Mouse (Mus musculus): ENCODE data around the gene Ogfr. TPM values are rescaled to one million over a fixed set of nuclear protein-coding genes. Genes with fewer than 3 reads are reported as not detected.

Ogfr gene
- total RNA-seq (2023) = 80.1 TPM

GRCm38 (mm10) chr2:180589123-180589831 lies at the start of gene Ogfr:
Ogfr (plus strand) TSS chr2:180589245.

GRCm38 (mm10) chr2:180581002-180581401 lies 8.0 kb upstream of the Ogfr start, which contains the start of gene Mrgbp:
Mrgbp (plus strand) TSS chr2:180581304.

DNA sequence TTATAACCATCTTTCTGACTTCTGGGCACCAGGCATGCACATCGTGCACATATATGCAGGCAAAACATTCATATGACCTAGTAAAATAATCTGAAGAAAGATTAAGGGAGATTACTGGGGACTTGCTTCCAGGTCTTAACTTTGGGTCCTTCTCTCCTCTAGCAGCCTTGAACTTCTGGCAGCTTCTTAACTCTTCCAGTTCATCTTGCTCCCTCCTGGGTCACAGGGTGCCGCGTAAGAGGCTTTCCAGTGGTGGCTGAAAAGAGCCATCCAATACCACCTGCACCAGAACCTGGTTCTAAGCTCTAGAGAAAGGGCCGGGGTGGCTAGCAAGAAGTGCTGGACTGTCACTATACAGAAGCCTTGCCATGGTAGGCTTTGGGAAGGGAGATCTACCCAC lies 8.4 kb downstream of the Ogfr start, which contains the start of gene Col9a3:
Gene Col9a3, plus strand, starts transcription at position 301 of the 400 bp plus-strand sequence.

GRCm38 (mm10) chr2:180642555-180643260 lies 53.7 kb downstream of the Ogfr start, which contains the start of gene Tcfl5:
Tcfl5 (minus strand) TSS chr2:180642708.

Other genes starting within 250 kb of the Ogfr start
- 3.3 TPM for gene Slco4a1, start 133.0 kb upstream of the Ogfr start, total RNA-seq (2023)
- gene Ntsr1, start 89.3 kb upstream of the Ogfr start, total RNA-seq (2023) = not detected
- 44.8 TPM for gene Mrgbp, start 7.9 kb upstream of the Ogfr start, total RNA-seq (2023)
- gene Col9a3, start 8.5 kb downstream of the Ogfr start, total RNA-seq (2023) = 4.0 TPM
- gene Tcfl5, start 53.5 kb downstream of the Ogfr start, total RNA-seq (2023) = not detected
- gene Dido1, start 120.8 kb downstream of the Ogfr start, total RNA-seq (2023) = 86.2 TPM
- gene Gid8, start 120.9 kb downstream of the Ogfr start, total RNA-seq (2023) = 38.0 TPM
- 89.4 TPM for gene Slc17a9, start 136.0 kb downstream of the Ogfr start, total RNA-seq (2023)
- not detected for gene Bhlhe23, start 187.7 kb downstream of the Ogfr start, total RNA-seq (2023)